Mouse (Mus musculus): ENCODE measurements around the gene Tmem116. TPM values are rescaled to one million over a fixed set of nuclear protein-coding genes. Genes with fewer than 3 reads are reported as not detected.

Gene Tmem116
- polyA plus RNA-seq, 1 experiment from 2014 or later: 0.99 TPM

GRCm38 (mm10) chr5:121443548-121443947 lies 8.1 kb upstream of the Tmem116 start:
- no peak overlapping the region for H3K4me2 ChIP-seq (ENCODE audit: low read depth, severe bottlenecking)
- no peaks in the 10 kb centered on the region for H3K9me3 ChIP-seq (ENCODE audit: control insufficient read depth, low read length)
- no peaks in the 10 kb centered on the region for H3K27me3 ChIP-seq (ENCODE audit: control insufficient read depth, insufficient read depth, low read length)
- no peak overlapping the region for H3K9ac ChIP-seq (ENCODE audit: low read length)
- ATAC-seq (ENCODE audit: insufficient number of reproducible peaks, low FRiP score, low TSS enrichment, low read depth) (no peak), DNase-seq (ENCODE audit: low spot score) (peak; percentile 59)
- peaks cover 36% of the 10 kb centered on the region for H3K36me3 ChIP-seq (ENCODE audit: control insufficient read depth, insufficient read depth, low read length)
- WGBS: 89% methylated on average over 3 of the region's 3 CpGs
- no peak overlapping the region for H3K27ac ChIP-seq (replicated peaks; ENCODE audit: low read depth, low read length)
- H3K4me3 ChIP-seq (ENCODE audit: low read depth, low read length): no peak overlapping the region
- no peaks in the 10 kb centered on the region for H3K4me1 ChIP-seq (ENCODE audit: control insufficient read depth, insufficient read depth, low read length)

- WGBS: 93% methylated on average over 5 of the region's 5 CpGs
- Histone ChIP-seq H3K36me3 (ENCODE audit: control insufficient read depth, insufficient read depth, low read length) (peaks cover 33% of the 10 kb centered on the region), H3K4me3 (ENCODE audit: low read depth, low read length) (no peak overlapping the region)
Measured at GRCm38 (mm10) chr5:121444870-121445269, 6.8 kb upstream of the Tmem116 start.

GRCm38 (mm10) chr5:121448450-121448849 lies 3.2 kb upstream of the Tmem116 start:
- no peak overlapping the region for H3K4me2 ChIP-seq (ENCODE audit: low read depth, severe bottlenecking)
- DNase-seq (ENCODE audit: low spot score) (peak; percentile 30), ATAC-seq (ENCODE audit: insufficient number of reproducible peaks, low FRiP score, low TSS enrichment, low read depth) (no peak)
- peaks cover 27% of the 10 kb centered on the region for H3K36me3 ChIP-seq (ENCODE audit: control insufficient read depth, insufficient read depth, low read length)
- no peak overlapping the region for H3K4me3 ChIP-seq (ENCODE audit: low read depth, low read length)
- H3K9ac ChIP-seq (ENCODE audit: low read length): no peak overlapping the region
- no peaks in the 10 kb centered on the region for H3K9me3 ChIP-seq (ENCODE audit: control insufficient read depth, low read length)
- no peak overlapping the region for H3K27ac ChIP-seq (replicated peaks; ENCODE audit: low read depth, low read length)
- 92% methylated on average over 3 of the region's 3 CpGs for WGBS
- H3K27me3 ChIP-seq (ENCODE audit: control insufficient read depth, insufficient read depth, low read length): no peaks in the 10 kb centered on the region
- H3K4me1 ChIP-seq (ENCODE audit: control insufficient read depth, insufficient read depth, low read length): peaks cover 5% of the 10 kb centered on the region; the same call in 1 of the 2 replicates

More at GRCm38 (mm10) chr5:121444870-121445269, 6.8 kb upstream of the Tmem116 start:
- DNase-seq (ENCODE audit: low spot score): no peak
- Histone ChIP-seq H3K9ac (ENCODE audit: low read length) (no peak overlapping the region), H3K9me3 (ENCODE audit: control insufficient read depth, low read length) (no peaks in the 10 kb centered on the region), H3K4me1 (ENCODE audit: control insufficient read depth, insufficient read depth, low read length) (no peaks in the 10 kb centered on the region), H3K27me3 (ENCODE audit: control insufficient read depth, insufficient read depth, low read length) (no peaks in the 10 kb centered on the region), H3K27ac (replicated peaks; ENCODE audit: low read depth, low read length) (no peak overlapping the region), H3K4me2 (ENCODE audit: low read depth, severe bottlenecking) (no peak overlapping the region)
- ATAC-seq (ENCODE audit: insufficient number of reproducible peaks, low FRiP score, low TSS enrichment, low read depth): no peak

- Histone ChIP-seq H3K4me3 (ENCODE audit: low read depth, low read length) (no peak overlapping the region), H3K9ac (ENCODE audit: low read length) (no peak overlapping the region), H3K4me1 (ENCODE audit: control insufficient read depth, insufficient read depth, low read length) (peaks cover 5% of the 10 kb centered on the region; the same call in 1 of the 2 replicates), H3K27ac (replicated peaks; ENCODE audit: low read depth, low read length) (no peak overlapping the region), H3K36me3 (ENCODE audit: control insufficient read depth, insufficient read depth, low read length) (peaks cover 21% of the 10 kb centered on the region), H3K4me2 (ENCODE audit: low read depth, severe bottlenecking) (no peak overlapping the region), H3K9me3 (ENCODE audit: control insufficient read depth, low read length) (no peaks in the 10 kb centered on the region), H3K27me3 (ENCODE audit: control insufficient read depth, insufficient read depth, low read length) (no peaks in the 10 kb centered on the region)
- WGBS: 79% methylated on average over 6 of the region's 6 CpGs
- DNase-seq (ENCODE audit: low spot score): peak; percentile 61
- no peak for ATAC-seq (ENCODE audit: insufficient number of reproducible peaks, low FRiP score, low TSS enrichment, low read depth)
Measured at GRCm38 (mm10) chr5:121449976-121450375, 1.7 kb upstream of the Tmem116 start.

- no peak overlapping the region for H3K4me2 ChIP-seq (ENCODE audit: low read depth, severe bottlenecking)
- WGBS: 82% methylated on average over 9 of the region's 9 CpGs
- H3K9ac ChIP-seq (ENCODE audit: low read length): no peak overlapping the region
- peaks cover 17% of the 10 kb centered on the region for H3K36me3 ChIP-seq (ENCODE audit: control insufficient read depth, insufficient read depth, low read length)
- no peak for DNase-seq (ENCODE audit: low spot score)
- no peaks in the 10 kb centered on the region for H3K9me3 ChIP-seq (ENCODE audit: control insufficient read depth, low read length)
- H3K27me3 ChIP-seq (ENCODE audit: control insufficient read depth, insufficient read depth, low read length): no peaks in the 10 kb centered on the region
- ATAC-seq (ENCODE audit: insufficient number of reproducible peaks, low FRiP score, low TSS enrichment, low read depth): no peak
- H3K27ac ChIP-seq (replicated peaks; ENCODE audit: low read depth, low read length): no peak overlapping the region
- no peak overlapping the region for H3K4me3 ChIP-seq (ENCODE audit: low read depth, low read length)
- peaks cover 5% of the 10 kb centered on the region; the same call in 1 of the 2 replicates for H3K4me1 ChIP-seq (ENCODE audit: control insufficient read depth, insufficient read depth, low read length)
Measured at GRCm38 (mm10) chr5:121450476-121450875, 1.2 kb upstream of the Tmem116 start.

- 40% methylated on average over 8 of the region's 8 CpGs for WGBS
- Histone ChIP-seq H3K9ac (ENCODE audit: low read length) (peak overlapping the region; percentile 80), H3K4me2 (ENCODE audit: low read depth, severe bottlenecking) (peak overlapping the region; percentile 86), H3K4me3 (ENCODE audit: low read depth, low read length) (peak overlapping the region; percentile 88), H3K9me3 (ENCODE audit: control insufficient read depth, low read length) (no peaks in the 10 kb centered on the region), H3K36me3 (ENCODE audit: control insufficient read depth, insufficient read depth, low read length) (peaks cover 15% of the 10 kb centered on the region), H3K27me3 (ENCODE audit: control insufficient read depth, insufficient read depth, low read length) (no peaks in the 10 kb centered on the region), H3K4me1 (ENCODE audit: control insufficient read depth, insufficient read depth, low read length) (peaks cover 5% of the 10 kb centered on the region; the same call in 1 of the 2 replicates), H3K27ac (replicated peaks; ENCODE audit: low read depth, low read length) (no peak overlapping the region)
- ATAC-seq (ENCODE audit: insufficient number of reproducible peaks, low FRiP score, low TSS enrichment, low read depth) (no peak), DNase-seq (ENCODE audit: low spot score) (no peak)
Measured at GRCm38 (mm10) chr5:121451203-121451602, 490 bp upstream of the Tmem116 start.

- Histone ChIP-seq H3K4me2 (ENCODE audit: low read depth, severe bottlenecking) (peak within 1 kb of the TSS; percentile 86), H3K27ac (replicated peaks; ENCODE audit: low read depth, low read length) (peak within 1 kb of the TSS; percentile 68), H3K9me3 (ENCODE audit: control insufficient read depth, low read length) (no peaks in the 10 kb centered on the region), H3K27me3 (ENCODE audit: control insufficient read depth, insufficient read depth, low read length) (no peaks in the 10 kb centered on the region), H3K4me3 (ENCODE audit: low read depth, low read length) (peak within 1 kb of the TSS; percentile 88), H3K9ac (ENCODE audit: low read length) (peak within 1 kb of the TSS; percentile 80), H3K4me1 (ENCODE audit: control insufficient read depth, insufficient read depth, low read length) (peaks cover 5% of the 10 kb centered on the region; the same call in 1 of the 2 replicates), H3K36me3 (ENCODE audit: control insufficient read depth, insufficient read depth, low read length) (peaks cover 11% of the 10 kb centered on the region)
- peak; percentile 84 for ATAC-seq (ENCODE audit: insufficient number of reproducible peaks, low FRiP score, low TSS enrichment, low read depth)
- WGBS: under 1% methylated on average over 89 of the region's 97 CpGs
- DNase-seq (ENCODE audit: low spot score): peak; percentile 99
Measured at GRCm38 (mm10) chr5:121452026-121452869, 555 bp downstream of the Tmem116 start, which contains the start of gene Erp29. TSS of gene Erp29 (minus strand) at chr5:121452506.

GRCm38 (mm10) chr5:121452906-121453305 lies 1.2 kb downstream of the Tmem116 start:
- Histone ChIP-seq H3K9ac (ENCODE audit: low read length) (peak overlapping the region; percentile 80), H3K4me1 (ENCODE audit: control insufficient read depth, insufficient read depth, low read length) (peaks cover 5% of the 10 kb centered on the region; the same call in 1 of the 2 replicates), H3K4me2 (ENCODE audit: low read depth, severe bottlenecking) (peak overlapping the region; percentile 85), H3K9me3 (ENCODE audit: control insufficient read depth, low read length) (no peaks in the 10 kb centered on the region), H3K27ac (replicated peaks; ENCODE audit: low read depth, low read length) (peak overlapping the region; percentile 68), H3K4me3 (ENCODE audit: low read depth, low read length) (peak overlapping the region; percentile 88), H3K27me3 (ENCODE audit: control insufficient read depth, insufficient read depth, low read length) (no peaks in the 10 kb centered on the region), H3K36me3 (ENCODE audit: control insufficient read depth, insufficient read depth, low read length) (peaks cover 9% of the 10 kb centered on the region)
- 11% methylated on average over 9 of the region's 9 CpGs for WGBS
- no peak; the same call in 1 of the 2 replicates for ATAC-seq (ENCODE audit: insufficient number of reproducible peaks, low FRiP score, low TSS enrichment, low read depth)
- no peak for DNase-seq (ENCODE audit: low spot score)

All from limb, embryonic 11.5 days (tissue).